Mouse (Mus musculus): ENCODE data around the gene Myo18b.

Myo18b gene

GRCm38 (mm10) chr5:112824376-112824775, 71.8 kb downstream of the Myo18b start:
- in situ Hi-C loops (cut with MboI; ENCODE audit: unreplicated experiment in 2 of 2): no loop called here

- in situ Hi-C loops (cut with MboI; ENCODE audit: unreplicated experiment in 2 of 2): no loop called here
These were observed 73.7 kb downstream of the Myo18b start for GRCm38 (mm10) chr5:112822426-112822825.

- in situ Hi-C loops (cut with MboI; ENCODE audit: unreplicated experiment in 2 of 2): no loop called here
These were observed 81.1 kb downstream of the Myo18b start for GRCm38 (mm10) chr5:112815051-112815450.

GRCm38 (mm10) chr5:112807629-112808028, 88.5 kb downstream of the Myo18b start:
- in situ Hi-C loops (cut with MboI; ENCODE audit: unreplicated experiment in 2 of 2): no loop called here

- in situ Hi-C loops (cut with MboI; ENCODE audit: unreplicated experiment in 2 of 2): no loop called here
These were observed 100.1 kb downstream of the Myo18b start for GRCm38 (mm10) chr5:112796086-112796485.

GRCm38 (mm10) chr5:112791792-112792780, 104.1 kb downstream of the Myo18b start:
- in situ Hi-C loops (cut with MboI; ENCODE audit: unreplicated experiment in 2 of 2): no loop called here

GRCm38 (mm10) chr5:112790376-112791111, 105.6 kb downstream of the Myo18b start:
- in situ Hi-C loops (cut with MboI; ENCODE audit: unreplicated experiment in 2 of 2): no loop called here

- in situ Hi-C loops (cut with MboI; ENCODE audit: unreplicated experiment in 2 of 2): no loop called here
These were observed 107.7 kb downstream of the Myo18b start for GRCm38 (mm10) chr5:112788441-112788840.

GRCm38 (mm10) chr5:112786788-112787187, 109.4 kb downstream of the Myo18b start:
- in situ Hi-C loops (cut with MboI; ENCODE audit: unreplicated experiment in 2 of 2): no loop called here

- in situ Hi-C loops (cut with MboI; ENCODE audit: unreplicated experiment in 2 of 2): no loop called here
These were observed 110.1 kb downstream of the Myo18b start for GRCm38 (mm10) chr5:112786031-112786430.

- in situ Hi-C loops (cut with MboI; ENCODE audit: unreplicated experiment in 2 of 2): no loop called here
These were observed 114.4 kb downstream of the Myo18b start for GRCm38 (mm10) chr5:112781719-112782118.

- in situ Hi-C loops (cut with MboI; ENCODE audit: unreplicated experiment in 2 of 2): no loop called here
These were observed 114.9 kb downstream of the Myo18b start for GRCm38 (mm10) chr5:112781231-112781630.

- in situ Hi-C loops (cut with MboI; ENCODE audit: unreplicated experiment in 2 of 2): no loop called here
These were observed 115.8 kb downstream of the Myo18b start for GRCm38 (mm10) chr5:112780383-112780782.

GRCm38 (mm10) chr5:112776781-112777405, 119.3 kb downstream of the Myo18b start:
- in situ Hi-C loops (cut with MboI; ENCODE audit: unreplicated experiment in 2 of 2): no loop called here

GRCm38 (mm10) chr5:112773429-112773828, 122.7 kb downstream of the Myo18b start:
- in situ Hi-C loops (cut with MboI; ENCODE audit: unreplicated experiment in 2 of 2): no loop called here

GRCm38 (mm10) chr5:112771376-112771901, 124.7 kb downstream of the Myo18b start:
- in situ Hi-C loops (cut with MboI; ENCODE audit: unreplicated experiment in 2 of 2): no loop called here

GRCm38 (mm10) chr5:112769721-112770119, 126.4 kb downstream of the Myo18b start:
- in situ Hi-C loops (cut with MboI; ENCODE audit: unreplicated experiment in 2 of 2): no loop called here

- in situ Hi-C loops (cut with MboI; ENCODE audit: unreplicated experiment in 2 of 2): no loop called here
These were observed 127.0 kb downstream of the Myo18b start for GRCm38 (mm10) chr5:112769020-112769720.

- in situ Hi-C loops (cut with MboI; ENCODE audit: unreplicated experiment in 2 of 2): no loop called here
These were observed 127.6 kb downstream of the Myo18b start for GRCm38 (mm10) chr5:112768556-112768955.

- in situ Hi-C loops (cut with MboI; ENCODE audit: unreplicated experiment in 2 of 2): no loop called here
These were observed 134.6 kb downstream of the Myo18b start for GRCm38 (mm10) chr5:112761415-112762075.
